Mouse (Mus musculus) telencephalon, adult 2 months (tissue): ENCODE data around the gene Pitpnb.

Experiments
- DNase-seq: peaks from one replicate; pipeline ENCODE4 v3.0.0-alpha.2; 2011; ENCODE audit warnings: low read depth, low spot score

Gene Pitpnb

DNA sequence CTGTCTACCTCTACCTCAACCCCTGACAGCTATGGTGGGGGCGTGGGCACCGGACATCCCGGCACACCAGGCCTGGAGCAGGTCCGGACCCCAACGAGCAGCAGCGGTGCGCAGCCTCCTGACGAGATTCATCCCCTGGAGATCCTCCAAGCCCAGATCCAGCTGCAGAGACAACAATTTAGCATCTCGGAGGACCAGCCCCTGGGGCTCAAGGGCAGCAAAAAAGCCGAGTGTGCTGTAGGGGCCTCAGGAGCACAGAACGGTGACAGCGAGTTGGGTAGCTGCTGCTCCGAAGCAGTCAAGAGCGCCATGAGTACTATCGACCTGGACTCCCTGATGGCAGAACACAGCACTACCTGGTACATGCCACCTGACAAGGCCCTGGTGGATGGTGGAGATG is 90.9 kb downstream of the Pitpnb start:
- DNase-seq: no peak

DNA sequence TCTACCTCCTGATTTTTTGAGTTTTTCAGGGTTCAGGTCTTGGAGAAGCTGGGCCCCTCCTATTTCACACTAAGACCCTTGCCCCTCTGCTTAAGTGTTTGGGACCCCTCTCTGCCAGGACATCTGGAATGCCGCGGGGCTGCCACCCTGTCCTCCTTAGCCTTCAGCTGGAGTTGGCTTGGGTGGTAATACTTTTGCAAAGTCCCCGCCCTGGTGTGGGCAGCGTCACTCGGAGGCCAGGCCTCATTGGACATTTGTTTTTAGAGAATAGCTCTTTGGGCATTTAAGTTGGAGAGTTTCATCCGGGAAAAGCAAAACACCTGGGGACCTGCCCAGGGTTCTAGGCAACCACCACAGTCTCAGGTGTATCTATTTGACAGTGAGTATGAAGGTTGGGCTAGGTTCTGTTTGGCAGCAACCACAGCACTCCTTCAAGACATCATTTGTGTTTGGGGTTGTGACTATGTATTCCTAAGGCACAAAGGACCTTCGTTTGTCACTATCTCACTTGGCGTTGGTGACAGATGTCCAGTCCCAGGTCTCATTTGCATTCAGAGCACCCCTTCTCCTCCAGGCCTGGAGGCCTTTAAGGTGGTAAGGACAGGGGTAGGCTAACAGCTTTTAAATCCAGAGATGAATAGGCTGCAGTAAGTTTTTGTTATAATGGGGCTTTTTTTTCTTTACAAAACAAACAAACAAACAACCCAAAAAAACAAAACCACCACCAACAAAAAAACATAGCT is 91.7 kb downstream of the Pitpnb start:
- no peak for DNase-seq

DNA sequence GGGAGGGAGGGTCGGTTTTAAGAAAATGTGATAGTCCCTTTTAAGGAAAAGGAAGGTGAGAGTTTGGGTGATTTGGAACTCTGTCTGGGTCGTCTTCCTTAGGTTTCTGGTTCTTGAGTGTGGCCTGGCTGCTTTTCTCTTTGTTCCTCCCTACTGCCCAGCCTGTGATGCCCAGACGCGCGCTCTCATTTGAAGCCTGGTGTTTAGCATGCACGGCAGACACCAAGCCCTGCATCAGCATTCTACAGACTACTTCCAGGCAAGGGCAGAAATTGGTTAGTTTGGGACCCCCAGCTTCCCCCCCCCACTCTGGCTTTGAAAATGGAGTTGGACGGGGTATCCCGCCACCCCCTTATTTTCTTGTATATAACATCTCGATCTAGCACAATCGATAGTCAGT is 92.4 kb downstream of the Pitpnb start:
- no peak for DNase-seq

DNA sequence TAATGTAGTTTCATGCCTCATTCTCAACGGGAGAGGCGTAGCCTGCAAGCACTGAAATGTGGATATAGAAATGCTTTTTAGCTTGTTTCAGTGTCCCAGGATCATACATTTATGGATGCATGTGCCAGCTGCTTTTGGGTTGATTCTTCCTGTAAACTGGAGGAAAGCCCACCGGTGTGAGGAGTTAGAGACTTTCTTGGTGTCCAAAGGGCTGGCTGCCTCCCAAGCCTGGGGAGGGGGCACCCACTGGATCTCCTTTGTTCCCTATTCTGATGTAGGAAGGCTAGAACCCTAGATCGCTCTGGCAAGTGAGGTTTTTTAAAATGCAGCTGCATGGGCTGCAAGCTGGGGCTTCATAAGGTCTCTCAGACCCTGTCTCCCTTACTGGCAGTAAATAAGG is 93.1 kb downstream of the Pitpnb start:
- DNase-seq: no peak

DNA sequence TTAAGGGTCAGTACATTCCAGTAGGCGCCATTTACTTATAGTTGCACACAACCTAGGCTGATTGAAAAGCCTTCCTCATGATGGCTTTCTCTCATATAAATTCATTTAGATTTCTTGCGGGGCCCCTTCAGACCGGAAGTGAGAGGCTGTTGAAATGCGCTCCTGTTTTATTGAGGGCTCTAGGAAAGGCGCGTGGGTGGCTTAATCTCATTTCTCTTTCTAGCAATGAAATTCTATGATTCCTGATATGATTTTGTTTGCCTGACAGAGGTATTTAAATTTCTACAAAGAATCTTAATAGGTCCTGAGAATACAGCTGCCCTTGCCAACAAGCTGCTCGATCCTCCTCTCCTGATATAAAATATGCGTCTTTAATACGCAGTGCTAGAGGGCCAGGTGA is 95.2 kb downstream of the Pitpnb start:
- DNase-seq: no peak

DNA sequence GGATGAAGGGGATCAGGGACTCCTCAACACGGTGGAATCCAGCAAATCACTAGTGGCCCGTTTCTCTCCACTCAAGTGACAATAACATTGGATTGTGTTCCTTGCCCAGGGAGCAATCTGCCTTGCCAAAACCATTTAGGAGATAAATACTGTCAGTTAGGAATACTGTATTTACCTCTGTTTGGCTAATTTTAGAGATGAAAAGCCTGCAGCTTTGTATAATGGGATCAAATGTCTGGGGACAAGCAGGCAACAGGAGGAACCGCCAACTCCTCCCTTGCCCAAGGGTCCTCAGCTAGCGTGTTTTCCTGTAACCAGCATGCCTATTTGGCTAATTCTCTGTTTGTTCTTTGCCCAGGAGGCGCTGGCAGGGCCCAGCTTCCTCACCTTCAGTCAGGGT is 95.7 kb downstream of the Pitpnb start:
- DNase-seq: no peak

DNA sequence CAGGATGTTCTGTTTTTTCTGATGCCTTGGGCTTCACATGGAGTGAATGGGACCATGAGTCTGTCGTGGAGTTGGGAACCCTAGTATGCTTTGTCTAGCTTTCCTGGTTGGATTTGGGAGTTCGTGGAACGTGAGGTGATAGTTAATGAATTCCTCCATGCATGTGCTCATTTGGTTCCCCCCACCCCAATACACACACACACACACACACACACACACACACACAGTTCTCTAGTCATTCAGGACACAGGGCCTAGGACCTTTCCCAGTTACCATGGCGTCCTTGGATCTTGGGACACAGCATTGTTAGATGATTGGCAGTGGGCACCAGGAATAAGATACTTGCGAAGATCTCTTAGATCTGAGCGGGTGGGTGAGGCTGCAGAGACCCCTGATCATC is 98.3 kb downstream of the Pitpnb start:
- DNase-seq: no peak

DNA sequence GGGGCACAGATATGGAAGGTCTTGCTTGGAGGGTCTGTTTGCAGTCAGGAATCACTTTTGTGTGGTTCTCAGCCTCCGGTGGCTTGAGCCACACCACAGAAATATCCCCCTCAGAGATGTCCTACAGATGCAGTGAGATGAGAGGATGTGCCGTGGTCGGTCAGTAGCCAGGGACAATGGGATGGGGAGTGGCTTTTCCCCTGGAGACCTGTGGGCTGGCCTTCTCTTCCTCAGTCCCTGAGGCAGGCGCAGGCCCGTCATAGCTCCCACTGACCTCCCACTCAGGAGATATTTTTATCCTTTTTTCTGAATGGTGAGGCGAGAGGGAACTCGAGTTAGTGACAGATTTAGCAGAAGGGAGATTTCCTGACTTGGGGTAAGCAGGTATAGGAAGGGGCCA is 99.2 kb downstream of the Pitpnb start:
- no peak for DNase-seq

DNA sequence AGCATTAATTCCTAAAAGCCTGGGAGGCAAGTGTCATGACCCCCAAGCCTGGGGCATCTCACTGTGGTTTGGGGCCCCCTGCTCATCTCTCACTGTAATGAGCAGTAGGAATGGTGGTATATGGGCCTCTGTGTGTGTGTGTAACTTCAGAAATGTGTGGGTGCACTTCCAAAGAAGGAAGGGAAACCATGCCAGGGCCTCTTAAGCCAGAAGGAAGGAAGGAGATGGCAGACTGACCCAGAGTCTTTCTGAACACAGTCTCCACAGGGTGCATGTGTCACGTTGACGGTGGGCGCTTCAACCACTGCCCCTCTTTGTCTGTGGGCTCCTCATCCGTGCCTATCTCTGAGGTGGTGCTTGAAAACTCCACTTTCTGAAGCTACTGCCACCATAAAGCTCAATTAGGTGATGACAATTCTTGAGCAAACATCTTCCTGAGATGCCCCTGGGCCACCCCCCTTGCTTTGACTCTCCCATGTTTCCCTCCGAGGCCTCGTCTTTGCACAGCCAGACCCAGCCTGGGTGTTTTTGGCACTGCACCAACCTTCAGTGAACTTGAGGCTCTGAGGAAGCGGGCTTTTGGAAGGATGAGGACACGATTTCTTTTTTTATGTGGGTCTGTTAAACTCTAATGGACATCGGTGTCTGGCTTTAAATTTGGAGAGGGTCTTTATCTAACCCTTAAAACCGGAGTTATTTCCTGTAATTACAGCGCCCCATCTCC is 100.6 kb downstream of the Pitpnb start:
- no peak for DNase-seq

DNA sequence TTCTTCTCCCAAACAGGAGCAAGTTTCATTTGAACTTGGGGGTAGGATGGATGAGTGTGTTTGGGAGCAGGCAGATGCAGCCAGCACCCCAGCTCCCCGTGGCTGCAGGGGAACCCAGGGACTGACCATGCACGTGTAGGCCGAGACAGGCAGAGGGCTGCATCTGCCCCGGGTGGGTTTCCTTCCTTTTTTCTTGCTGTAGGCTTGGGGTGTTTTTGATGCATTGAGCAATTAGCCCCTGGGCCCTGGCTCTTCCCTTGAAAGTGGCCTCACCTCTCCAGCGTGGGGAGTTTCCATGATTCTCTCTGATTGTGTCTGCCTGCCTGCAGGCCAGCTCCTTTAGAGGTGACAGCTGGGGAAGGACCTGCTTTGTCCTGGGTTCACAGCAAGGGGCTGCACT is 102.3 kb downstream of the Pitpnb start:
- DNase-seq: no peak

DNA sequence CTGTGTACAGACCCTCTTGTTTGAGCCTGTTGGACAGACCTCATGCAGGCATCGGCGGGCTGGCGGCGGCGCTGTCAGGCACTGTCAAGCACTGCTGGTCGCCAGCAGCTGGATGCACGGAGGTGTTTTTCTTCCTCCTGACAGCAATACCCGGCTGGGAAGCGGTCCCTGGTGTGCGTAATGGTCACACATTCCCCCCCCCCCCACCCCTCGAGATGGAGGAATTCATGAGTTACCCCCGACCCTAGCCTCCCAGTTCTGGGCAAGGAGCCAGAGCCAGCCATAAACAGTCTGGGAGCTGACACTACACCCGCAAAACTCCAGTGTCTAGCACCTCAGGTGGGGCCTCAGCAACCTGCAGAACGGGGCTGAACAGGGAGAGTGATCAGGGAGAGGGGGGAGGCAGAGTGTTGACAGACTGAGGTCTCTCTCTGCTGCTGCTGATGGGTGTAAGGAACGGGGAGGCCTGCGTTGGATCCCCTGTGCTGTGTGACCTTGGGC is 103.8 kb downstream of the Pitpnb start:
- DNase-seq: no peak

DNA sequence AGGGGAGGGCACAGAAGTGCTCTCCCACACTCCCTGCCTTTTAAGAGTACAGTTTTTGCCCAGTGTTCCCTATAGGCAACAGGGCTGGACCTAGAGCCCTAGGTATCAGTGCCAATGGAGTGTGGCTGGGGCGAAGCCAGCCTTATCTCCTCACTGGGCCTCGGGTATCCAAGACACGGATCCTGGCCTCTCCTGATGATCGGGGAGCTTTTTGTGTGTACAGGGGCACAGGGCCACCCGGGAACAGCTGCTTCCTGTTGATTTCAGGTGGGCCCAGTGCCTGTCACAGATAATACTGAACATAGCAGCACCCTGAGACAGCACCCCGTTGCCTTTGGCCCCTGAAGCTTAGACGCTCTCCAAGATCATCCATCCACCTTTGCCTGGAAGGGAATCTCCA is 105.7 kb downstream of the Pitpnb start:
- DNase-seq: no peak

DNA sequence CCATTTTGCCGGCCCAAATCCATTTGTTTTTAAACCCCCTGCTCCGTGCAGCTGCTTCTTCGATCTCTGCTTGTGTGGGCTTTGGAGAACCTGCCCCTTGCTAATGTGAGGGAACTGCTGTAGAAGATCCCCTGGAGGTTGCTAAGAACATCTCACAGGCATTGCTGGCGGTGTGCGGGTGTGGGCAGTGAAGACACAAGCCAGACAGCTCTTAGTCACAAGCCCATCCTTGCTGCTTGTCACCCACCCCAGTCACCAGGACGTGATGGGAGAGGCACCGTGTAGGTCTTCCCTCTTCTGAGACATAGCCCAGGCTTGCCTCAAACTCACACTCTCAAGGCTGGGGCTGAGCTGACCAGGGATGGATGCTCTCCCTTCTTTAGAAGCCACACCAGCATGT is 106.6 kb downstream of the Pitpnb start:
- no peak for DNase-seq
